ENCODE assay signal across 31 mouse cellular contexts in genomic region chr5:120877407-120877806, GRCm38 (mm10). TPM values are rescaled to one million over a fixed set of nuclear protein-coding genes. Genes with fewer than 3 reads are reported as not detected.
"Had no signal": no experiment of that assay in that cellular context is flagged by ENCODE, and none has a peak within 500 bp of the region (broad histone marks: within the 10 kb centered on the region; RNA-seq: fewer than 3 reads in every experiment).

No protein-coding gene starts in this region.

RNA-seq across cellular contexts. Expression of gene Oas1g, which starts 10.0 kb away (rescaled TPM):
- polyA plus RNA-seq: limb, embryonic 11.5 days; limb, embryonic 13.5 days; lung, embryonic 14.5 days; midbrain, embryonic 10.5 days; midbrain, embryonic 16.5 days; myocyte; neural tube, embryonic 11.5 days had no signal

RNA-seq across cellular contexts. Expression of gene Oas1h, which starts 16.2 kb away (rescaled TPM):
- polyA plus RNA-seq: limb, embryonic 10.5 days; limb, embryonic 11.5 days; limb, embryonic 12.5 days; limb, embryonic 13.5 days; limb, embryonic 14.5 days; limb, embryonic 15.5 days; liver, adult 2 months; liver, embryonic 11.5 days; liver, embryonic 12.5 days; liver, embryonic 13.5 days; liver, embryonic 14.5 days; liver, embryonic 15.5 days; liver, embryonic 16.5 days; liver, postnatal 0 days; lung, adult 2 months; lung, embryonic 14.5 days; lung, embryonic 15.5 days; lung, embryonic 16.5 days; lung, postnatal 0 days; macrophage; midbrain, embryonic 10.5 days; midbrain, embryonic 11.5 days; midbrain, embryonic 12.5 days; midbrain, embryonic 13.5 days; midbrain, embryonic 14.5 days; midbrain, embryonic 15.5 days; midbrain, embryonic 16.5 days; midbrain, postnatal 0 days; myocyte; neural tube, embryonic 11.5 days; neural tube, embryonic 12.5 days had no signal

RNA-seq across cellular contexts. Expression of gene Oas1f, which starts 30.2 kb away (rescaled TPM):
- polyA plus RNA-seq: limb, embryonic 10.5 days; limb, embryonic 11.5 days; limb, embryonic 12.5 days; limb, embryonic 13.5 days; limb, embryonic 14.5 days; liver, adult 2 months; liver, embryonic 11.5 days; liver, embryonic 12.5 days; liver, embryonic 13.5 days; liver, embryonic 14.5 days; liver, embryonic 15.5 days; liver, embryonic 16.5 days; liver, postnatal 0 days; lung, adult 2 months; lung, embryonic 14.5 days; lung, embryonic 15.5 days; lung, embryonic 16.5 days; lung, postnatal 0 days; macrophage; midbrain, embryonic 10.5 days; midbrain, embryonic 12.5 days; midbrain, embryonic 13.5 days; midbrain, embryonic 14.5 days; midbrain, embryonic 15.5 days; midbrain, embryonic 16.5 days; midbrain, postnatal 0 days; myocyte; neural tube, embryonic 11.5 days; neural tube, embryonic 12.5 days had no signal

RNA-seq across cellular contexts. Expression of gene Oas1d, which starts 36.9 kb away (rescaled TPM):
- polyA plus RNA-seq: limb, embryonic 10.5 days; limb, embryonic 11.5 days; limb, embryonic 12.5 days; limb, embryonic 13.5 days; limb, embryonic 14.5 days; limb, embryonic 15.5 days; liver, adult 2 months; liver, embryonic 11.5 days; liver, embryonic 12.5 days; liver, embryonic 13.5 days; liver, embryonic 14.5 days; liver, embryonic 15.5 days; liver, embryonic 16.5 days; liver, postnatal 0 days; lung, adult 2 months; lung, embryonic 14.5 days; lung, embryonic 15.5 days; lung, embryonic 16.5 days; lung, postnatal 0 days; macrophage; midbrain, embryonic 10.5 days; midbrain, embryonic 11.5 days; midbrain, embryonic 12.5 days; midbrain, embryonic 13.5 days; midbrain, embryonic 14.5 days; myocyte; neural tube, embryonic 11.5 days; neural tube, embryonic 12.5 days had no signal
